8 mouse cellular contexts compared by ENCODE assay signal in the genomic region with DNA sequence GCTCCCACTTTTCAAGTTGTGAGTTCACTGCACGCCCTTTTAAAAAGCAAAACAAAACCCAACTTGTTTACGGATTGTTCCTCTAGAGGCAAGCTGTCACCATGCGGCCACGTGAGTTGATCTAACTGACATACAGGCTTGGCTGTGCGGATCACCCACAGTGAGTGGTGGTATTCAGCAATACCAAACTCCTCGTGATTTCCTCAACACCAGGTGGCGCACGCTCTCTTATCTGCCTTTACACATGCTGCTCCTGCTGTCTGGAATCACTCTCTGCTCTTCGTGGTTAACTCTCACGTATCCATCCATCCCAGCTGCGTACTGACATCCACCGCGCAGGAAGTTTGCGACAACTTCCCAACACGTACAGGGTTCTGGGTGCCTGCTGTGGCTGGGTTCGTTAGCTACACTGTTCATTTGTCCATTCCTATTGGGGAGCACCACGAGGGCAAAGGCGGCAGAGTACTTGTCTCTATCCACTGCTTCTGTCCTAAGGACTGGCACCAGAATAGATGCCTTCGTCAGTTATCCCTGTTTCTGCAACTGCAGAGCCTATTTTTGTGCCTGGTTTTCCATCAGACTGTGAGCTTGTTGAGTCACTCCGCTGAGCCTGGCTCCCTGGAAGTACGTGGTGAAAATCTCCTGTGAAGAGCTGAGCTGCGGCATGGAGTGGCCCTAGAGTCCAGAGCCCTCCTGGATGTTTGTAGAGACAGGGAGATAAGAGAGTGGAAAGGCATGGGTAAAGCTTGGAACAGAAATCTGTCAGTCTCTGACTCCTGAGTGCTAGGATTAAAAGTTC. TPM values are rescaled to one million over a fixed set of nuclear protein-coding genes. Genes with fewer than 3 reads are reported as not detected.
A peak's percentile ranks its signal among the peaks of the same experiment; 100 is the strongest.
DNase-seq lines count a peak whose midpoint lies in the region; ATAC-seq lines count a peak whose summit lies in the region.

No protein-coding gene starts in this region.

- WGBS in hindbrain, embryonic 11.5 days, result 28% methylated on average over 22 of the region's 22 CpGs
- 12% methylated on average over 22 of the region's 22 CpGs for WGBS in lung, embryonic 16.5 days

- no peak overlapping the region for H3K4me3 ChIP-seq in hindbrain, embryonic 11.5 days (ENCODE audit: low read depth, low read length)
- peak overlapping the region; percentile 30 for H3K4me3 ChIP-seq in lung, embryonic 16.5 days (ENCODE audit: low read length)

- peak; percentile 87 for ATAC-seq in hindbrain, embryonic 11.5 days (ENCODE audit: low FRiP score)
- peak; percentile 94 for ATAC-seq in lung, embryonic 16.5 days (ENCODE audit: low read depth)

- H3K9ac ChIP-seq in hindbrain, embryonic 11.5 days (ENCODE audit: low read depth, low read length), result no peak overlapping the region
- peak overlapping the region; percentile 56; the same call in 1 of the 2 replicates for H3K9ac ChIP-seq in lung, embryonic 16.5 days (ENCODE audit: low read length)

- H3K27me3 ChIP-seq in hindbrain, embryonic 11.5 days (ENCODE audit: control insufficient read depth, insufficient read depth, low read length), result no peaks in the 10 kb centered on the region
- no peaks in the 10 kb centered on the region for H3K27me3 ChIP-seq in lung, embryonic 16.5 days (ENCODE audit: control insufficient read depth, insufficient read depth, low read depth, low read length)

- 0 out of 2 replicates have a peak, but pooled peaks cover 2% of the 10 kb centered on the region for H3K4me1 ChIP-seq in hindbrain, embryonic 11.5 days (replicated peaks; ENCODE audit: control insufficient read depth, insufficient read depth, low read length)
- H3K4me1 ChIP-seq in lung, embryonic 16.5 days (replicated peaks; ENCODE audit: control insufficient read depth, insufficient read depth, low read length), result peaks cover 4% of the 10 kb centered on the region

- H3K4me2 ChIP-seq in hindbrain, embryonic 11.5 days (replicated peaks; ENCODE audit: low read depth, low read length), result no peak overlapping the region; the same call in 1 of the 2 replicates
- peak overlapping the region; percentile 58 for H3K4me2 ChIP-seq in lung, embryonic 16.5 days (ENCODE audit: low read depth, low read length)

- H3K9me3 ChIP-seq in hindbrain, embryonic 11.5 days (ENCODE audit: control insufficient read depth, low read length), result no peaks in the 10 kb centered on the region
- H3K9me3 ChIP-seq in lung, embryonic 16.5 days (ENCODE audit: control insufficient read depth, low read length), result no peaks in the 10 kb centered on the region

- no peak overlapping the region for H3K27ac ChIP-seq in hindbrain, embryonic 11.5 days (ENCODE audit: low read depth, low read length)
- no peak overlapping the region for H3K27ac ChIP-seq in lung, embryonic 16.5 days (ENCODE audit: low read length)

- DNase-seq in NIH3T3 (ENCODE audit: low read depth), result peak; percentile 95
- DNase-seq in cerebellum, postnatal 10 days, result peak; percentile 97
- peak; percentile 79 to 81 for DNase-seq in frontal cortex, postnatal 10 days (ENCODE audit: low spot score in 2 of 2)
- peak; percentile 89 for DNase-seq in hindbrain, embryonic 11.5 days (ENCODE audit: low spot score)
- peak; percentile 90 for DNase-seq in layer of hippocampus, adult 9-11 months
- DNase-seq in ovary, postnatal 10 days (ENCODE audit: low spot score), result peak; percentile 61
- peak; percentile 88 for DNase-seq in thymus, postnatal 0 days (ENCODE audit: low spot score)

- H3K36me3 ChIP-seq in hindbrain, embryonic 11.5 days (ENCODE audit: control insufficient read depth, insufficient read depth, low read length), result no peaks in the 10 kb centered on the region
- H3K36me3 ChIP-seq in lung, embryonic 16.5 days (ENCODE audit: control insufficient read depth, insufficient read depth, low read length), result no peaks in the 10 kb centered on the region

RNA-seq across cellular contexts. Expression of gene Glt8d2, which starts 23.8 kb away (rescaled TPM):
- polyA plus RNA-seq in hindbrain, embryonic 11.5 days (2014; fragmentation: Nextera tagmentation; extraction: Ambion mirVana), result 4.4 and 4.6 TPM in 2 replicates
- 4.3 TPM in 2 replicates for polyA plus RNA-seq in lung, embryonic 16.5 days (2015; fragmentation: Nextera tagmentation; extraction: Ambion mirVana)
- 3.7 and 3.8 TPM in 2 replicates for polyA plus RNA-seq in thymus, postnatal 0 days (2015; fragmentation: Nextera tagmentation; extraction: Ambion mirVana)

RNA-seq across cellular contexts. Expression of gene Hcfc2, which starts 29.3 kb away (rescaled TPM):
- polyA plus RNA-seq in hindbrain, embryonic 11.5 days (2014; fragmentation: Nextera tagmentation; extraction: Ambion mirVana), result 34.4 and 35.4 TPM in 2 replicates
- polyA plus RNA-seq in lung, embryonic 16.5 days (2015; fragmentation: Nextera tagmentation; extraction: Ambion mirVana), result 30.9 and 42.0 TPM in 2 replicates
- 32.1 and 34.0 TPM in 2 replicates for polyA plus RNA-seq in thymus, postnatal 0 days (2015; fragmentation: Nextera tagmentation; extraction: Ambion mirVana)

RNA-seq across cellular contexts. Expression of gene Tdg, which starts 37.0 kb away (rescaled TPM):
- polyA plus RNA-seq in hindbrain, embryonic 11.5 days (2014; fragmentation: Nextera tagmentation; extraction: Ambion mirVana), result 277 and 328 TPM in 2 replicates
- polyA plus RNA-seq in lung, embryonic 16.5 days (2015; fragmentation: Nextera tagmentation; extraction: Ambion mirVana), result 110 and 123 TPM in 2 replicates
- polyA plus RNA-seq in thymus, postnatal 0 days (2015; fragmentation: Nextera tagmentation; extraction: Ambion mirVana), result 119 TPM in 2 replicates

RNA-seq across cellular contexts. Expression of gene 1190007I07Rik, which starts 43.6 kb away (rescaled TPM):
- polyA plus RNA-seq in hindbrain, embryonic 11.5 days (2014; fragmentation: Nextera tagmentation; extraction: Ambion mirVana), result 33.5 and 33.7 TPM in 2 replicates
- 30.9 and 34.5 TPM in 2 replicates for polyA plus RNA-seq in lung, embryonic 16.5 days (2015; fragmentation: Nextera tagmentation; extraction: Ambion mirVana)
- 86.1 and 87.7 TPM in 2 replicates for polyA plus RNA-seq in thymus, postnatal 0 days (2015; fragmentation: Nextera tagmentation; extraction: Ambion mirVana)
